Comparison of ENCODE assay signal across 12 mouse cellular contexts in genomic region chr19:56135306-56135928, GRCm38 (mm10).
DNase-seq lines count a peak whose midpoint lies in the region; ATAC-seq and TF ChIP-seq lines count a peak whose summit lies in the region.
"Had no signal": no experiment of that assay in that cellular context is flagged by ENCODE, and none has a peak within 500 bp of the region (broad histone marks: within the 10 kb centered on the region; RNA-seq: fewer than 3 reads in every experiment).

No protein-coding gene starts in this region.

- no peak overlapping the region for H3K4me3 ChIP-seq in midbrain, embryonic 10.5 days
- no peak overlapping the region for H3K4me3 ChIP-seq in midbrain, embryonic 14.5 days (replicated peaks; ENCODE audit: low read depth, low read length)
- H3K4me3 ChIP-seq in gastrocnemius, adult 2 months, result no peak overlapping the region
- H3K4me3 ChIP-seq: embryonic facial prominence, embryonic 15.5 days; neural tube, embryonic 15.5 days had no signal

- H3K9me3 ChIP-seq in midbrain, embryonic 10.5 days (replicated peaks), result peaks cover under 1% of the 10 kb centered on the region; the same call in 1 of the 2 replicates
- no peaks in the 10 kb centered on the region for H3K9me3 ChIP-seq in midbrain, embryonic 14.5 days (ENCODE audit: control insufficient read depth, low read length)
- H3K9me3 ChIP-seq: embryonic facial prominence, embryonic 15.5 days; neural tube, embryonic 15.5 days had no signal

- peaks cover 40% of the 10 kb centered on the region for H3K4me1 ChIP-seq in midbrain, embryonic 10.5 days
- peaks cover 30% of the 10 kb centered on the region for H3K4me1 ChIP-seq in midbrain, embryonic 14.5 days (ENCODE audit: control insufficient read depth, insufficient read depth, low read length)

- H3K27me3 ChIP-seq in midbrain, embryonic 10.5 days (ENCODE audit: low read depth, poor library complexity, severe bottlenecking), result peaks cover 31% of the 10 kb centered on the region
- no peaks in the 10 kb centered on the region for H3K27me3 ChIP-seq in midbrain, embryonic 14.5 days (ENCODE audit: control insufficient read depth, insufficient read depth, low read length)

- intact Hi-C loops in gastrocnemius, adult 2 months (cut with DNase I), result no loop called here

- 0 out of 2 replicates have a peak overlapping the region, but pooled peaks have one; percentile 7 for H3K27ac ChIP-seq in midbrain, embryonic 10.5 days (replicated peaks)
- H3K27ac ChIP-seq in midbrain, embryonic 14.5 days (replicated peaks; ENCODE audit: low read depth, low read length), result no peak overlapping the region
- peak overlapping the region; percentile 40 for H3K27ac ChIP-seq in gastrocnemius, adult 2 months
- H3K27ac ChIP-seq: embryonic facial prominence, embryonic 15.5 days; kidney, postnatal 0 days; neural tube, embryonic 15.5 days had no signal

- no peak overlapping the region for H3K4me2 ChIP-seq in midbrain, embryonic 14.5 days (ENCODE audit: low read length)
- H3K4me2 ChIP-seq: embryonic facial prominence, embryonic 15.5 days; neural tube, embryonic 15.5 days had no signal

- WGBS in midbrain, embryonic 10.5 days, result 81% methylated on average over 7 of the region's 7 CpGs
- WGBS in midbrain, embryonic 14.5 days, result 81% methylated on average over 7 of the region's 7 CpGs

- ATAC-seq in midbrain, embryonic 14.5 days (ENCODE audit: low FRiP score, low TSS enrichment), result no peak

- no peak for TF ChIP-seq CTCF in gastrocnemius, adult 2 months (IDR thresholded peaks at IDR 0.05)

- no peak for DNase-seq in midbrain, embryonic 10.5 days (ENCODE audit: low spot score)
- DNase-seq in midbrain, embryonic 14.5 days, result no peak
- DNase-seq in gastrocnemius, adult 2 months, result peak; percentile 63
- DNase-seq in kidney, postnatal 25 days, result peak; percentile 69 to 88
- peak; percentile 37 for DNase-seq in lung, postnatal 25 days (ENCODE audit: low spot score)
- DNase-seq in thymus, postnatal 10 days (ENCODE audit: low spot score in 2 of 2), result no peak
- DNase-seq in cerebellum, adult 18-20 months, result no peak
- DNase-seq: cerebellum, adult 9-10 months; thymus, adult 2 months had no signal

- no peaks in the 10 kb centered on the region for H3K36me3 ChIP-seq in midbrain, embryonic 10.5 days
- no peaks in the 10 kb centered on the region for H3K36me3 ChIP-seq in midbrain, embryonic 14.5 days (ENCODE audit: control insufficient read depth, insufficient read depth, low read length)
- H3K36me3 ChIP-seq: embryonic facial prominence, embryonic 15.5 days; neural tube, embryonic 15.5 days had no signal

- H3K9ac ChIP-seq in midbrain, embryonic 14.5 days (replicated peaks; ENCODE audit: low read length), result no peak overlapping the region
- H3K9ac ChIP-seq: embryonic facial prominence, embryonic 15.5 days; neural tube, embryonic 15.5 days had no signal

Comparison
In these comparisons a context has a peak if more than half of its experiments do, and no peak if none do; other contexts are left out.
1. DNase-seq: peak in gastrocnemius, adult 2 months (single experiment), kidney, postnatal 25 days (2 of 2) and lung, postnatal 25 days (single experiment); none in midbrain, embryonic 10.5 days (single experiment), midbrain, embryonic 14.5 days (single experiment), thymus, postnatal 10 days (0 of 2) and cerebellum, adult 18-20 months (0 of 2).